In genomic region chr2:120730639-120731166, GRCm38 (mm10) we compare ENCODE assay signal across 8 mouse cellular contexts.
DNase-seq lines count a peak whose midpoint lies in the region; ATAC-seq and TF ChIP-seq lines count a peak whose summit lies in the region.

No protein-coding gene starts in this region.

- DNase-seq in kidney, postnatal 4 days = no peak
- peak; percentile 36 for DNase-seq in G1E (ENCODE audit: low spot score)
- DNase-seq in embryo, embryonic 10.5 days (ENCODE audit: low spot score) = peak; percentile 37
- peak; percentile 25 for DNase-seq in lung, postnatal 0 days (ENCODE audit: low spot score)
- DNase-seq in spleen, postnatal 36 days (ENCODE audit: low spot score in 2 of 2) = peak; percentile 16 to 35
- no peak for DNase-seq in left cerebral cortex, adult 18-20 months (ENCODE audit: low spot score in 2 of 2)

- ATAC-seq in kidney, embryonic 14.5 days (ENCODE audit: low FRiP score, low TSS enrichment) = peak; percentile 21
- ATAC-seq in G1E (ENCODE audit: extremely low read depth, insufficient number of reproducible peaks, low FRiP score, poor library complexity, severe bottlenecking) = no peak
- no peak; the same call in none of the 2 replicates for ATAC-seq in hindbrain, embryonic 12.5 days (ENCODE audit: low FRiP score)
- ATAC-seq in lung, postnatal 0 days = peak; percentile 29

- no peaks in the 10 kb centered on the region for H3K27me3 ChIP-seq in kidney, embryonic 14.5 days (ENCODE audit: control insufficient read depth, insufficient read depth, low read length)
- H3K27me3 ChIP-seq in G1E (ENCODE audit: insufficient read depth, low read length) = no peaks in the 10 kb centered on the region
- H3K27me3 ChIP-seq in hindbrain, embryonic 12.5 days = no peaks in the 10 kb centered on the region
- H3K27me3 ChIP-seq in lung, postnatal 0 days (replicated peaks; ENCODE audit: insufficient read depth, low read length) = no peaks in the 10 kb centered on the region

- H3K4me2 ChIP-seq in kidney, embryonic 14.5 days (replicated peaks; ENCODE audit: low read depth, low read length) = peak overlapping the region; percentile 93
- H3K4me2 ChIP-seq in hindbrain, embryonic 12.5 days (replicated peaks) = peak overlapping the region; percentile 95
- peak overlapping the region; percentile 99 for H3K4me2 ChIP-seq in lung, postnatal 0 days (replicated peaks; ENCODE audit: low read depth, low read length)

- H3K36me3 ChIP-seq in kidney, embryonic 14.5 days (ENCODE audit: control insufficient read depth, insufficient read depth, low read length) = peaks cover 30% of the 10 kb centered on the region
- H3K36me3 ChIP-seq in G1E (replicated peaks) = peaks cover 48% of the 10 kb centered on the region
- peaks cover 30% of the 10 kb centered on the region for H3K36me3 ChIP-seq in hindbrain, embryonic 12.5 days
- peaks cover 4% of the 10 kb centered on the region; the same call in 1 of the 2 replicates for H3K36me3 ChIP-seq in lung, postnatal 0 days (ENCODE audit: insufficient read depth, low read length)

- TF ChIP-seq CTCF in G1E (IDR thresholded peaks at IDR 0.05; ENCODE audit: low read depth, low read length) = no peak
- no peak for TF ChIP-seq CTCF in lung, postnatal 0 days (IDR thresholded peaks at IDR 0.05)

- peaks cover 22% of the 10 kb centered on the region for H3K4me1 ChIP-seq in kidney, embryonic 14.5 days (ENCODE audit: control insufficient read depth, insufficient read depth, low read length)
- H3K4me1 ChIP-seq in G1E (ENCODE audit: insufficient read depth, low read depth, low read length) = peaks cover 54% of the 10 kb centered on the region
- H3K4me1 ChIP-seq in hindbrain, embryonic 12.5 days = peaks cover 26% of the 10 kb centered on the region
- peaks cover 9% of the 10 kb centered on the region; the same call in 1 of the 2 replicates for H3K4me1 ChIP-seq in lung, postnatal 0 days (ENCODE audit: insufficient read depth, low read depth, low read length)

- peak overlapping the region; percentile 85 for H3K27ac ChIP-seq in kidney, embryonic 14.5 days (ENCODE audit: low read depth, low read length)
- peak overlapping the region; percentile 93 for H3K27ac ChIP-seq in hindbrain, embryonic 12.5 days
- H3K27ac ChIP-seq in lung, postnatal 0 days (ENCODE audit: low read length) = peak overlapping the region; percentile 74

- WGBS in kidney, embryonic 14.5 days = under 1% methylated on average over 48 of the region's 50 CpGs
- WGBS in hindbrain, embryonic 12.5 days = 2% methylated on average over 37 of the region's 50 CpGs
- under 1% methylated on average over 38 of the region's 50 CpGs for WGBS in lung, postnatal 0 days

- no peak for TF ChIP-seq EP300 in lung, postnatal 0 days (IDR thresholded peaks at IDR 0.05)

- peak overlapping the region; percentile 86 for H3K9ac ChIP-seq in kidney, embryonic 14.5 days (ENCODE audit: low read depth, low read length)
- peak overlapping the region; percentile 98 for H3K9ac ChIP-seq in hindbrain, embryonic 12.5 days
- peak overlapping the region; percentile 76 for H3K9ac ChIP-seq in lung, postnatal 0 days (replicated peaks; ENCODE audit: low read depth)

- no peaks in the 10 kb centered on the region for H3K9me3 ChIP-seq in kidney, embryonic 14.5 days (ENCODE audit: control insufficient read depth, low read length)
- H3K9me3 ChIP-seq in G1E (replicated peaks) = no peaks in the 10 kb centered on the region
- no peaks in the 10 kb centered on the region for H3K9me3 ChIP-seq in hindbrain, embryonic 12.5 days (replicated peaks)
- H3K9me3 ChIP-seq in lung, postnatal 0 days (ENCODE audit: low read length) = no peaks in the 10 kb centered on the region

- H3K4me3 ChIP-seq in kidney, embryonic 14.5 days (ENCODE audit: low read length) = peak overlapping the region; percentile 75
- H3K4me3 ChIP-seq in G1E (ENCODE audit: low read depth, low read length) = peak overlapping the region; percentile 100
- H3K4me3 ChIP-seq in hindbrain, embryonic 12.5 days = peak overlapping the region; percentile 92
- peak overlapping the region; percentile 86 for H3K4me3 ChIP-seq in lung, postnatal 0 days (ENCODE audit: low read depth, low read length)

Comparison
In these comparisons a context has a peak if more than half of its experiments do, and no peak if none do; other contexts are left out.
1. ATAC-seq: peak in kidney, embryonic 14.5 days (single experiment) and lung, postnatal 0 days (single experiment); none in G1E (single experiment) and hindbrain, embryonic 12.5 days (single experiment).
2. DNase-seq: peak in G1E (single experiment), embryo, embryonic 10.5 days (single experiment), lung, postnatal 0 days (single experiment) and spleen, postnatal 36 days (2 of 2); none in kidney, postnatal 4 days (0 of 2) and left cerebral cortex, adult 18-20 months (0 of 2).
3. Peak in every context shown above with its lines, with median percentiles within 50 percentile points of each other: H3K27ac ChIP-seq, H3K4me2 ChIP-seq, H3K4me3 ChIP-seq and H3K9ac ChIP-seq.